Mouse (Mus musculus) midbrain, embryonic 16.5 days (tissue): Measurements from ENCODE around the gene Ghdc. TPM values are rescaled to one million over a fixed set of nuclear protein-coding genes. Genes with fewer than 3 reads are reported as not detected.

ENCODE experiments used
- ATAC-seq: fragments of 200-750 bp; cut with Nextera tagmentation; 2 replicates; pipeline ENCODE4 v1.8.0; 2017; ENCODE audit warnings: moderate TSS enrichment
- H3K27ac ChIP-seq: fragments of 300-500 bp; sonication (generic); 2 replicates; pipeline ENCODE4 v1.5.1; 2014; ENCODE audit warnings: mild to moderate bottlenecking, low read length, mixed read lengths
- H3K27me3 ChIP-seq: fragments of 300-500 bp; sonication (generic); 2 replicates; pipeline ENCODE4 v1.6.1; 2014; ENCODE audit warnings: low read depth, low read length, mixed read lengths; ENCODE audit not compliant: control insufficient read depth, insufficient read depth
- H3K36me3 ChIP-seq: fragments of 300-500 bp; sonication (generic); 2 replicates; pipeline ENCODE4 v1.6.1; 2014; ENCODE audit warnings: mild to moderate bottlenecking, low read length, moderate library complexity, mixed read lengths; ENCODE audit not compliant: control insufficient read depth, insufficient read depth
- H3K4me1 ChIP-seq: fragments of 300-500 bp; sonication (generic); 2 replicates; pipeline ENCODE4 v1.6.1; 2014; ENCODE audit warnings: mild to moderate bottlenecking, low read length, mixed read lengths; ENCODE audit not compliant: control insufficient read depth, insufficient read depth
- H3K4me2 ChIP-seq: fragments of 300-500 bp; sonication (generic); 2 replicates; pipeline ENCODE4 v1.6.1; 2014; ENCODE audit warnings: mild to moderate bottlenecking, low read length, mixed read lengths
- H3K4me3 ChIP-seq: fragments of 300-500 bp; sonication (generic); 2 replicates; pipeline ENCODE4 v1.5.1; 2014; ENCODE audit warnings: low read depth, mild to moderate bottlenecking, low read length, moderate library complexity, mixed read lengths
- H3K9ac ChIP-seq: fragments of 300-500 bp; sonication (generic); 2 replicates; pipeline ENCODE4 v1.6.1; 2014; ENCODE audit warnings: low read depth, low read length, mixed read lengths
- H3K9me3 ChIP-seq: fragments of 300-500 bp; sonication (generic); replicated peaks from 2 replicates; pipeline ENCODE4 v1.6.1; 2014; ENCODE audit warnings: mild to moderate bottlenecking, low read length, mixed read lengths; ENCODE audit not compliant: control insufficient read depth, poor library complexity, severe bottlenecking
- WGBS: fragments of 180-500 bp; shearing (Covaris S2); extraction: QIAGEN DNeasy Blood & Tissue Kit; methylation state at CpG from one replicate; pipeline ENCODE4 v1.1.7; 2014; 5-methylcytosine and 5-hydroxymethylcytosine counted together
- polyA plus RNA-seq: library from polyadenylated mRNA; unstranded; fragments of >200 nt; fragmentation: Nextera tagmentation; extraction: Ambion mirVana; gene quantifications from 2 replicates; pipeline ENCODE4 v1.2.1, GENCODE M21; 2015

The Ghdc gene
- polyA plus RNA-seq, 1 experiment from 2014 or later, result 7.5 TPM

DNA sequence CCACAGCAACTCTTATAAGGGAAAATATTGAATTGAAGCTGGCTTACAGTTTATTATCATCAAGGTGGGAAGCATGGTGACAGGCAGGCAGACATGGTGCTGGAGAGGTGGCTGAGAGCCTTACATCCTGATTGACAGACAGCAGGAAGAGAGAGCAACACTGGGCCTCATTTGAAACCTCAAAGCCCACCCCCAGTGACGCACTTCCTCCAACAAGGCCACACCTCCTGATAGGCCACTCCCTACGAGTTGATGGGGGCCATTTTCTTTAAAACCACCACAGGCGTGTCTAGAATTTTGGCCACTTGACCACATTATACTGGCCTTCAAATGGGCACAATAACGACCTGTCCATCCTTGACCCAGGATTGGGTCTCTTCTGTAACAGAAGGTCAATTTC, 3.5 kb upstream of the Ghdc start:
- no peak overlapping the region for H3K4me3 ChIP-seq
- no peaks in the 10 kb centered on the region for H3K36me3 ChIP-seq
- H3K9me3 ChIP-seq, result no peaks in the 10 kb centered on the region
- H3K27me3 ChIP-seq, result no peaks in the 10 kb centered on the region
- H3K9ac ChIP-seq, result no peak overlapping the region
- H3K27ac ChIP-seq, result no peak overlapping the region
- no peak for ATAC-seq
- peaks cover 3% of the 10 kb centered on the region; the same call in 1 of the 2 replicates for H3K4me1 ChIP-seq
- H3K4me2 ChIP-seq, result no peak overlapping the region
- WGBS, result 79% methylated on average over 4 of the region's 4 CpGs

DNA sequence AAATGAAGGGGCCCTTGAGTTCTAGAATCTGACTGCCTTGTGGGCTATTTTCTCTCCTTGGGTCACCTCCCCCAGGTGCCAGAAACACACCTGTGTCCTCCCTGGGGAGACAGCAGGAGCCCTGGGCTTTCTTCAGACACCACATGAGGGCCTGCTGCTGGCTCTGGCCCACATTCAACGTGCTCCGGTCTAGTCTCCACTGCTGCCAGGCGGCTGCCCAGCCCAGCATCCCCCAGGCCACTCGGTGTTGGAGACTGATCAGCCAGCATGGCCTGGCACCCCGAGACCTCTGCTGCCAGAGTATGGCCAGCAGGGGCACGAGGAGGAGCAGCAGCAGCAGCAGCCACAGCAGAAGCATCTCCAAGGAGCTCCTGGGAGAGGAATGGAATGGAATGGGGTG, 777 bp downstream of the Ghdc start:
- ATAC-seq, result no peak
- no peak overlapping the region for H3K27ac ChIP-seq
- WGBS, result 50% methylated on average over 6 of the region's 6 CpGs

GRCm38 (mm10) chr11:100767871-100768270, 2.9 kb downstream of the Ghdc start:
- H3K9ac ChIP-seq, result no peak overlapping the region
- no peak overlapping the region for H3K27ac ChIP-seq
- H3K4me3 ChIP-seq, result no peak overlapping the region
- no peak for ATAC-seq
- no peaks in the 10 kb centered on the region for H3K9me3 ChIP-seq
- no peaks in the 10 kb centered on the region for H3K36me3 ChIP-seq
- H3K4me2 ChIP-seq, result no peak overlapping the region
- H3K27me3 ChIP-seq, result no peaks in the 10 kb centered on the region
- 95% methylated on average over 5 of the region's 5 CpGs for WGBS
- peaks cover 3% of the 10 kb centered on the region; the same call in 1 of the 2 replicates for H3K4me1 ChIP-seq

More for the DNA sequence above, 777 bp downstream of the Ghdc start:
- peak overlapping the region; percentile 49 for H3K4me3 ChIP-seq
- peaks cover 3% of the 10 kb centered on the region; the same call in 1 of the 2 replicates for H3K4me1 ChIP-seq
- no peaks in the 10 kb centered on the region for H3K27me3 ChIP-seq
- no peak overlapping the region; the same call in 1 of the 2 replicates for H3K9ac ChIP-seq
- no peaks in the 10 kb centered on the region for H3K9me3 ChIP-seq
- H3K36me3 ChIP-seq, result no peaks in the 10 kb centered on the region
- H3K4me2 ChIP-seq, result peak overlapping the region; percentile 45

GRCm38 (mm10) chr11:100766726-100767125, 4.0 kb downstream of the Ghdc start:
- ATAC-seq, result no peak
- H3K36me3 ChIP-seq, result no peaks in the 10 kb centered on the region

GRCm38 (mm10) chr11:100762831-100763230, 7.9 kb downstream of the Ghdc start, which contains the start of gene Hcrt:
TSS of gene Hcrt (minus strand) at chr11:100762931.
- WGBS, result 89% methylated on average over 7 of the region's 7 CpGs
- Histone ChIP-seq H3K27ac (peak within 1 kb of the TSS; percentile 3), H3K4me2 (peak within 1 kb of the TSS; percentile 56), H3K36me3 (no peaks in the 10 kb centered on the region), H3K4me1 (peaks cover 3% of the 10 kb centered on the region), H3K27me3 (no peaks in the 10 kb centered on the region), H3K9me3 (no peaks in the 10 kb centered on the region), H3K4me3 (peak within 1 kb of the TSS; percentile 39), H3K9ac (peak within 1 kb of the TSS; percentile 62)
- ATAC-seq, result no peak

More at GRCm38 (mm10) chr11:100766726-100767125, 4.0 kb downstream of the Ghdc start:
- Histone ChIP-seq H3K4me3 (no peak overlapping the region), H3K27me3 (no peaks in the 10 kb centered on the region), H3K27ac (no peak overlapping the region), H3K9me3 (no peaks in the 10 kb centered on the region), H3K4me2 (no peak overlapping the region), H3K9ac (no peak overlapping the region), H3K4me1 (peaks cover 3% of the 10 kb centered on the region; the same call in 1 of the 2 replicates)
- 89% methylated on average over 9 of the region's 9 CpGs for WGBS

- Histone ChIP-seq H3K4me1 (peaks cover 5% of the 10 kb centered on the region), H3K27ac (peak overlapping the region; percentile 3), H3K9ac (peak overlapping the region; percentile 62), H3K36me3 (peaks cover 2% of the 10 kb centered on the region; the same call in 1 of the 2 replicates), H3K4me3 (peak overlapping the region; percentile 39), H3K4me2 (peak overlapping the region; percentile 56), H3K27me3 (no peaks in the 10 kb centered on the region), H3K9me3 (no peaks in the 10 kb centered on the region)
- under 1% methylated on average over 27 of the region's 27 CpGs for WGBS
- ATAC-seq, result peak; percentile 51
These were observed 9.2 kb downstream of the Ghdc start for GRCm38 (mm10) chr11:100761547-100762045.

- peak; percentile 67 for ATAC-seq
- Histone ChIP-seq H3K4me1 (peaks cover 5% of the 10 kb centered on the region), H3K4me2 (peak within 1 kb of the TSS; percentile 75), H3K9me3 (no peaks in the 10 kb centered on the region), H3K36me3 (peaks cover 9% of the 10 kb centered on the region), H3K27me3 (no peaks in the 10 kb centered on the region), H3K4me3 (peak within 1 kb of the TSS; percentile 76), H3K27ac (peak within 1 kb of the TSS; percentile 73), H3K9ac (peak within 1 kb of the TSS; percentile 80)
- under 1% methylated on average over 44 of the region's 51 CpGs for WGBS
These were observed 11.0 kb downstream of the Ghdc start, which contains the start of gene Kcnh4 for GRCm38 (mm10) chr11:100759611-100760233. TSS of gene Kcnh4 (minus strand) at chr11:100759942.

- Histone ChIP-seq H3K9me3 (no peaks in the 10 kb centered on the region), H3K27me3 (no peaks in the 10 kb centered on the region), H3K27ac (peak overlapping the region; percentile 73), H3K4me1 (peaks cover 5% of the 10 kb centered on the region), H3K4me2 (peak overlapping the region; percentile 75), H3K36me3 (peaks cover 9% of the 10 kb centered on the region), H3K4me3 (peak overlapping the region; percentile 76), H3K9ac (peak overlapping the region; percentile 80)
- peak; percentile 52 for ATAC-seq
- WGBS, result under 1% methylated on average over 35 of the region's 35 CpGs
These were observed 11.8 kb downstream of the Ghdc start for GRCm38 (mm10) chr11:100758707-100759610.
